Mouse (Mus musculus): ENCODE data around the gene Klk10. TPM values are rescaled to one million over a fixed set of nuclear protein-coding genes. Genes with fewer than 3 reads are reported as not detected.

Gene Klk10
- total and polyA plus RNA-seq, 3 experiments = not detected

DNA sequence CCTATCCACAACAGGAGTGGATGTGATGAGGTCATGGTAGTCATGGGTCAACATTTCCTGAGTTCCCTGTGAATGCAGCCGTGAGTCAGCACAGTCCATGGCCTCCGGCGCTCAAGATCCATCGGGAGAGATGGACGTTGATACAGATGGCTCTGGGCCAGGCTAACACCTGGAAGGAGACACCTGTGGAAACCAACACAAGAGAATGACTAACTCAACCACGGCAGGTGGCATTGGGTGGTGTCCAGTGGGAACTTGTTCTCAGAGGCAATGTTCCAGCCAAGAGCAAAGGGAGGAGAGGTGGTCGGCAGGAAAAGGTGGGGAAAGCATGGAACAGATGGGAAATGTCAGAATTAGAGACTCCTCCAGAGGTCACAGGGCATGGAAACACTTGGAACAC, 40.7 kb downstream of the Klk10 start:
- H3K9me3 ChIP-seq (replicated peaks; ENCODE audit: low read length) = no peaks in the 10 kb centered on the region
- in situ Hi-C loops (cut with MboI; ENCODE audit: low pct_ligation_motif_present, low pct_unique_long_range_greater_than_20kb, low sequenced_read_pairs) (no loop called here), dilution Hi-C loops (cut with MboI; ENCODE audit: extremely low pct_ligation_motif_present, extremely low pct_unique_long_range_greater_than_20kb, low sequenced_read_pairs) (no loop called here)
- no peaks in the 10 kb centered on the region for H3K4me1 ChIP-seq (ENCODE audit: control insufficient read depth in 1 of 2, insufficient read depth in 2 of 2)
- H3K79me2 ChIP-seq (replicated peaks; ENCODE audit: control insufficient read depth, extremely low read depth, insufficient read depth, poor library complexity, severe bottlenecking) = no peaks in the 10 kb centered on the region
- TF ChIP-seq BHLHE40 (IDR thresholded peaks at IDR 0.05; ENCODE audit: low read depth, low read length) = no peak
- TF ChIP-seq ZNF384 (IDR thresholded peaks at IDR 0.05; ENCODE audit: low read depth, low read length) = no peak
- no peak for TF ChIP-seq ZMIZ1 (IDR thresholded peaks at IDR 0.05; ENCODE audit: low read depth, low read length)
- TF ChIP-seq GABPA (IDR thresholded peaks at IDR 0.05; ENCODE audit: insufficient replicate concordance, low read depth, low read length) = no peak
- no peak for TF ChIP-seq ZC3H11A (IDR thresholded peaks at IDR 0.05; ENCODE audit: low read depth, low read length)
- TF ChIP-seq MEF2A (IDR thresholded peaks at IDR 0.05; ENCODE audit: borderline replicate concordance, low read depth, low read length) = no peak
- no peak for TF ChIP-seq RCOR1 (conservative IDR thresholded peaks at IDR 0.05; ENCODE audit: low read depth, low read length)
- TF ChIP-seq UBTF (IDR thresholded peaks at IDR 0.05; ENCODE audit: low read depth, low read length) = no peak
- H3K9ac ChIP-seq (ENCODE audit: insufficient read depth, low read depth) = no peak overlapping the region
- no peaks in the 10 kb centered on the region for H3K36me3 ChIP-seq (replicated peaks in 1 of 2; ENCODE audit: control insufficient read depth in 1 of 2, insufficient read depth in 1 of 2, low read length in 1 of 2)
- H3K27me3 ChIP-seq (replicated peaks) = peaks cover 76% of the 10 kb centered on the region
- no peak overlapping the region for H3K4me2 ChIP-seq (ENCODE audit: insufficient read depth, low read depth, poor library complexity, severe bottlenecking)
- H3K4me3 ChIP-seq (replicated peaks in 1 of 3; ENCODE audit: low read depth in 2 of 3, low read length in 2 of 3, poor library complexity in 1 of 3) = no peak overlapping the region
- no peak for DNase-seq (ENCODE audit: extremely low read depth)
- no peak overlapping the region for H3K27ac ChIP-seq (ENCODE audit: insufficient read depth, low read depth)

DNA sequence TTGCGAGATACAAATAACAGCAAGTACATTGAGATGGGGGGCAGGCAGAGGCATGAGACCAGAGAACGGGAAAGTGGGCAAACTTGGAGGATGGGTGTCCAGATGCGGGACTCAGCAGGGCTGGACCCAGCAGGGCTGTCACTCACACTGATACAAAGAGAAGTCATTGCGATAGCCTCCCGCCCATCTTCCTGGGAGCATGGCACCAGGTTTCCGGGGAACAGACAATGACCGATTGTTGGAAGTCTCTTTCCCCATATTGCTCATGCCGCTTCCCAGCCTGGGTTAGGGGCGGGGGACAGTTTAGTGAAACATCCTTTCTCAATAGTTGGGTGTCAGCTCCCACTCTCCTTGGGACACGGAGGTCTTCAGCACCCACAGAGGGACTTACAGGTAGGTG, 43.4 kb downstream of the Klk10 start, which contains the start of gene Klk6:
Klk6 (plus strand) TSS at position 301 of the 400 bp plus-strand sequence.
- dilution Hi-C loops (cut with MboI; ENCODE audit: extremely low pct_ligation_motif_present, extremely low pct_unique_long_range_greater_than_20kb, low sequenced_read_pairs) = no loop called here

DNA sequence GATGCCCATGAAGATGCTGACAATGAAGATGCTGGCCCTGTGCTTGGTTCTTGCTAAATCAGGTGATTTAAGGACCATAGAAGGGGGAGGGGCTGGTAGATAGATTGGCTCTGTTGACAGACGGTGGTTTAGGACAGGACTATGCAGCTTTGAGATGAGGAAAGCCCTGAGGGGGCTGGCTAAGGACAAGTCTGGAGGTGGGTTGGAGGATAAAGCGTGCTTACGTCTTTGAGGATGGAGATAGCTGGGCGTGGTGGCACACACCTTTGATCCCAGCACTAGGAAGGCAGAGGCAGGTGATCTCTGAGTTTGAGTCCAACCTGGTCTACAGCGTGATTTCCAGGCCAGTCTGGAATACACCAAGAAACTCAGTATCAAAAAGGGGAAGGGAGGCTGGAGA, 45.2 kb downstream of the Klk10 start:
- Histone ChIP-seq H3K36me3 (replicated peaks in 1 of 2; ENCODE audit: control insufficient read depth in 1 of 2, insufficient read depth in 1 of 2, low read length in 1 of 2) (no peaks in the 10 kb centered on the region), H3K4me3 (replicated peaks in 1 of 3; ENCODE audit: low read depth in 2 of 3, low read length in 2 of 3, poor library complexity in 1 of 3) (no peak overlapping the region), H3K27ac (ENCODE audit: insufficient read depth, low read depth) (no peak overlapping the region), H3K9me3 (replicated peaks; ENCODE audit: low read length) (no peaks in the 10 kb centered on the region), H3K79me2 (replicated peaks; ENCODE audit: control insufficient read depth, extremely low read depth, insufficient read depth, poor library complexity, severe bottlenecking) (no peaks in the 10 kb centered on the region), H3K9ac (ENCODE audit: insufficient read depth, low read depth) (no peak overlapping the region), H3K4me2 (ENCODE audit: insufficient read depth, low read depth, poor library complexity, severe bottlenecking) (no peak overlapping the region), H3K27me3 (replicated peaks) (peaks cover 92% of the 10 kb centered on the region), H3K4me1 (ENCODE audit: control insufficient read depth in 1 of 2, insufficient read depth in 2 of 2) (peaks cover 0 to 3% of the 10 kb centered on the region in 2 experiments; a peak in 1 of 4 replicates)
- DNase-seq (ENCODE audit: extremely low read depth) = no peak
- in situ Hi-C loops (cut with MboI; ENCODE audit: low pct_ligation_motif_present, low pct_unique_long_range_greater_than_20kb, low sequenced_read_pairs) = no loop called here
- dilution Hi-C loops (cut with MboI; ENCODE audit: extremely low pct_ligation_motif_present, extremely low pct_unique_long_range_greater_than_20kb, low sequenced_read_pairs) = no loop called here
- no peak for TF ChIP-seq NELFE (IDR thresholded peaks at IDR 0.05; ENCODE audit: low read depth, low read length)
- no peak for TF ChIP-seq MYC (IDR thresholded peaks at IDR 0.05; ENCODE audit: low read depth, low read length)
- TF ChIP-seq ZKSCAN1 (IDR thresholded peaks at IDR 0.05; ENCODE audit: borderline replicate concordance, low read depth, low read length) = no peak
- TF ChIP-seq ETS1 (conservative IDR thresholded peaks at IDR 0.05; ENCODE audit: low read depth, low read length) = no peak
- no peak for TF ChIP-seq SIN3A (IDR thresholded peaks at IDR 0.05; ENCODE audit: low read length)
- no peak for TF ChIP-seq TCF12 (IDR thresholded peaks at IDR 0.05; ENCODE audit: low read depth, low read length)
- TF ChIP-seq MAZ (IDR thresholded peaks at IDR 0.05; ENCODE audit: low read depth, low read length) = no peak
- TF ChIP-seq RAD21 (IDR thresholded peaks at IDR 0.05; ENCODE audit: low read depth, low read length) = no peak

More for the DNA sequence above, 43.4 kb downstream of the Klk10 start, which contains the start of gene Klk6:
- Histone ChIP-seq H3K4me3 (replicated peaks in 1 of 3; ENCODE audit: low read depth in 2 of 3, low read length in 2 of 3, poor library complexity in 1 of 3) (no peak within 1 kb of the TSS), H3K9me3 (replicated peaks; ENCODE audit: low read length) (no peaks in the 10 kb centered on the region), H3K79me2 (replicated peaks; ENCODE audit: control insufficient read depth, extremely low read depth, insufficient read depth, poor library complexity, severe bottlenecking) (no peaks in the 10 kb centered on the region), H3K27me3 (replicated peaks) (peaks cover 86% of the 10 kb centered on the region), H3K27ac (ENCODE audit: insufficient read depth, low read depth) (no peak within 1 kb of the TSS), H3K4me2 (ENCODE audit: insufficient read depth, low read depth, poor library complexity, severe bottlenecking) (no peak within 1 kb of the TSS), H3K36me3 (replicated peaks in 1 of 2; ENCODE audit: control insufficient read depth in 1 of 2, insufficient read depth in 1 of 2, low read length in 1 of 2) (no peaks in the 10 kb centered on the region), H3K4me1 (ENCODE audit: control insufficient read depth in 1 of 2, insufficient read depth in 2 of 2) (peaks cover 0 to 3% of the 10 kb centered on the region in 2 experiments; a peak in 1 of 4 replicates), H3K9ac (ENCODE audit: insufficient read depth, low read depth) (no peak within 1 kb of the TSS)
- DNase-seq (ENCODE audit: extremely low read depth) = no peak
- in situ Hi-C loops (cut with MboI; ENCODE audit: low pct_ligation_motif_present, low pct_unique_long_range_greater_than_20kb, low sequenced_read_pairs) = no loop called here
- TF ChIP-seq ETS1 (conservative IDR thresholded peaks at IDR 0.05; ENCODE audit: low read depth, low read length) (no peak), ZC3H11A (IDR thresholded peaks at IDR 0.05; ENCODE audit: low read depth, low read length) (no peak), MAX (IDR thresholded peaks at IDR 0.05; ENCODE audit: low read length) (no peak), SMC3 (IDR thresholded peaks at IDR 0.05; ENCODE audit: low read depth, low read length) (no peak), CTCF (conservative IDR thresholded peaks at IDR 0.05 in 1 of 2, IDR thresholded peaks at IDR 0.05 in 1 of 2; ENCODE audit: low read depth in 2 of 2, low read length in 2 of 2) (no peak), TCF12 (IDR thresholded peaks at IDR 0.05; ENCODE audit: low read depth, low read length) (no peak), EP300 (IDR thresholded peaks at IDR 0.05; ENCODE audit: low read length) (no peak), E2F4 (IDR thresholded peaks at IDR 0.05; ENCODE audit: insufficient replicate concordance, low read depth, low read length) (no peak), RAD21 (IDR thresholded peaks at IDR 0.05; ENCODE audit: low read depth, low read length) (no peak)

Measured in CH12.LX (cell line).